Mouse (Mus musculus): ENCODE data around the gene Nkx2-5. TPM values are rescaled to one million over a fixed set of nuclear protein-coding genes. Genes with fewer than 3 reads are reported as not detected.

Gene Nkx2-5
- polyA plus RNA-seq, 1 experiment = not detected

DNA sequence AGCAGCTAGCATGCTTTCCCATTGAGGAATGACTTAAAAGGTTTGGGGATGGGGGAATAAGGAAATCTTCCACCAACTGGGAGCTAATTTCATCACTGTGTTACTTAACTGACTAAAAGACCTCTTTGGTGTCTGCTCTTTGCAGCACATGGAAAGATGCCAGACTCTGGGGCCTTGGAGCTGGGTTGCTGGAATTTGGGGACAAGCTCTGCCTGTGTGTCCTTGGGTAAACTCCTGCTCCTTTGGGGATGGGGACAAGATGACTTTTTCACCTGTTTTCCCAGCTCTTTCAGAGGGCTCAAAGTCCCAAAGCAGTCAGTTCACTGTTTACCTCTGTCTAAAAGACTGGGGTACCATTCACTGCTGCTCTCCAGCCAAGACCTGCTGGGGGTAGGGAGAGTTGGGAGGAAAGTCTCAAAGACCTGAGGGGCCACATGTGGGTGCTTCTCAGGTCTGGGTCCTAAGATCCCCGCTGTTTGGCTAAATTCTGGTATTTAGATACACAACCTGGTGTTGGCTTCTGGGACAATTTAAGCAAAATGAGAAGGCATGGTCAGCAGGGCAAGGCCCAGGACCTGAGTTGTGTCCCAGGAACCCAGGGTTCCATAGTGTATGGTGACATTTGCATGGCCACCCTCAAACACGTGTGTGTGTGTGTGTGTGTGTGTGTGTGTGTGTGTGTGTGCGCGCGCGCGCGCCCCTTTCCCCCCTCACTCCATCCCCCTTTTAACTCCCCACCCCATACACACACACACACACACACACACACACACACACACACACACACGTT, 9.6 kb downstream of the Nkx2-5 start:
- Histone ChIP-seq H3K4me3 (replicated peaks; ENCODE audit: insufficient read depth, low read depth, low read length) (no peak overlapping the region), H3K4me1 (ENCODE audit: control insufficient read depth, insufficient read depth, low read length) (no peaks in the 10 kb centered on the region; the same call in 1 of the 2 replicates), H3K27me3 (ENCODE audit: control insufficient read depth, insufficient read depth, low read length) (peaks cover 6% of the 10 kb centered on the region; the same call in 1 of the 2 replicates), H3K27ac (ENCODE audit: insufficient read depth, low read length) (no peak overlapping the region)
- 26% methylated on average over 9 of the region's 9 CpGs for WGBS
- TF ChIP-seq POLR2A (IDR thresholded peaks at IDR 0.05; ENCODE audit: borderline replicate concordance, insufficient read depth, low read length) = no peak
- TF ChIP-seq CTCF (IDR thresholded peaks at IDR 0.05; ENCODE audit: borderline replicate concordance, insufficient read depth, low read depth, low read length) = no peak
- no peak for DNase-seq

DNA sequence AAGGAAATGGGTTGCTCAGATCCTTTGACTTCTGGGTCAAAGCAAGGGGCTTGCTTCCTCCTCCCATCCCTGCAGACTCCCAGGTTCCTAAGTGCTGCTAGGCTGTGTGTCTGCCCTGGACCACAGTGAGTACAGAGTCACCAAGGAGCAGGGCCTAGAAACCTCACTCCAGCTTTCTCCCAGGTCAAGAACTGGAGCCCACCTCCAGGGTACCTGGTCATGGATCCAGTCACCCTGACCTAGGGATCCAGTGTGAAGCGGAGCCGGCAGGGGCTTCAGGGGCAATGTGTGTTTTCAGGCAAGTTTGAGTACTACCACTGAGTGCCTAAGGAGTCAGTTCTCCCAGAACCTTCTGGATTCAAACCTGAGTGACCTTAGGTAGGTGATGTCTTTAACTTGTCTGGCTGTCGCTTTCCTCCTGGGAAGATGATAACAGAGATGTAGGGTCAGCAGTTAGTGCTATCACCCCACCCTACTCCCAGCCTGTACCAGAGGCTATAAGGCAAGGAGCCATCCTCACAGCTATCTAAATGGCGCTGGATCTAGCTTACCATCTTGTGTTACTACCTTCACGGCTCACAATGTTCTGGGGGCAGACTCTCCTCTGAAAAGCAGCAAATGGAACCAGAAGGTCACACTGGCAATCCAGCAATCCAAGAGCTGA, 10.4 kb downstream of the Nkx2-5 start:
- H3K4me3 ChIP-seq (replicated peaks; ENCODE audit: insufficient read depth, low read depth, low read length) = no peak overlapping the region
- H3K4me1 ChIP-seq (ENCODE audit: control insufficient read depth, insufficient read depth, low read length) = no peaks in the 10 kb centered on the region; the same call in 1 of the 2 replicates
- WGBS = 75% methylated on average over 5 of the region's 5 CpGs
- TF ChIP-seq CTCF (IDR thresholded peaks at IDR 0.05; ENCODE audit: borderline replicate concordance, insufficient read depth, low read depth, low read length) (no peak), POLR2A (IDR thresholded peaks at IDR 0.05; ENCODE audit: borderline replicate concordance, insufficient read depth, low read length) (no peak)
- H3K27me3 ChIP-seq (ENCODE audit: control insufficient read depth, insufficient read depth, low read length) = peaks cover 6% of the 10 kb centered on the region; the same call in 1 of the 2 replicates
- H3K27ac ChIP-seq (ENCODE audit: insufficient read depth, low read length) = no peak overlapping the region
- no peak for DNase-seq

DNA sequence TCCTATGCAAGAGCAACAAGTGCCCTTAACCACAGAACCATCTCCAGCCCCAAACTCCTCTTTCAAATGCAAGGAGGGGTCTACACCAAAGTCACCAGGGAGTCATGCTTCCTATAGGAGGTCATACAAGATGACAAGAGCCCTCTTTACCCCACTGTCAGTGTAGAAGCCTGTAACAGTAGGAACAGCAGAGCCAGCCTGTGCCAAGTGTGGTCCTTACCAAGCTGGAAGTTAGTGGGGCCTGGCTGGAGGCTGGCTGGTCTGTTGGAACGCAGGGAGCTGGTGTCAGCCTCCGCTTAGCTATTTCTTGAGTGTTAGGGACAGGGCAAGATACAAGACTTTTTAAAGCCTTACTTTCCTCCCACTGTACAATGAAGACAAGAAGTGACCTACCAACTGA, 11.0 kb downstream of the Nkx2-5 start:
- H3K4me3 ChIP-seq (replicated peaks; ENCODE audit: insufficient read depth, low read depth, low read length) = no peak overlapping the region
- H3K4me1 ChIP-seq (ENCODE audit: control insufficient read depth, insufficient read depth, low read length) = no peaks in the 10 kb centered on the region; the same call in 1 of the 2 replicates
- H3K27ac ChIP-seq (ENCODE audit: insufficient read depth, low read length) = no peak overlapping the region
- DNase-seq = no peak
- peaks cover 1% of the 10 kb centered on the region; the same call in 1 of the 2 replicates for H3K27me3 ChIP-seq (ENCODE audit: control insufficient read depth, insufficient read depth, low read length)
- WGBS = 71% methylated on average over 2 of the region's 2 CpGs
- TF ChIP-seq CTCF (IDR thresholded peaks at IDR 0.05; ENCODE audit: borderline replicate concordance, insufficient read depth, low read depth, low read length) = no peak
- TF ChIP-seq POLR2A (IDR thresholded peaks at IDR 0.05; ENCODE audit: borderline replicate concordance, insufficient read depth, low read length) = no peak

DNA sequence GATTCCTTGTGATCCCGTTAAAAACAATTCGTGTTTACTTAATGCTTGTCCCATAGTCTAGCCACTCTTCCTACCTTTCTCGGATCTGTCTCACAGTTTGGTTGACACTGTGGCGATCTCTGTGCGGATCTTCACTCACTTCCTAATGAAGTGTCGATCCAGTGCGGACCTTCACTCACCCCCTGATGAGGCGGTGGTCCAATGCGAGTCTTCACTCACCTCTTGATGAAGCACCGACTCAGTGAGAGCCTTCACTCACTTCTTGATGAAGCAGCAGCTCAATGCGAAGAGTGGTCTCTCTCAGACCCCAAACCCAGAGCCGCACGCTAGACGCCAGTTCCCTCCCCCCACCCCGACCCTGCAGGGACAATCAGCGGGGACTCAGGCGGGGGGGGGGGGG, 18.7 kb downstream of the Nkx2-5 start:
- Histone ChIP-seq H3K4me1 (ENCODE audit: control insufficient read depth, insufficient read depth, low read length) (no peaks in the 10 kb centered on the region), H3K4me3 (replicated peaks; ENCODE audit: insufficient read depth, low read depth, low read length) (no peak overlapping the region), H3K27ac (ENCODE audit: insufficient read depth, low read length) (no peak overlapping the region), H3K27me3 (ENCODE audit: control insufficient read depth, insufficient read depth, low read length) (no peaks in the 10 kb centered on the region; the same call in 1 of the 2 replicates)
- WGBS = 72% methylated on average over 15 of the region's 17 CpGs
- no peak for DNase-seq
- TF ChIP-seq CTCF (IDR thresholded peaks at IDR 0.05; ENCODE audit: borderline replicate concordance, insufficient read depth, low read depth, low read length) = no peak

DNA sequence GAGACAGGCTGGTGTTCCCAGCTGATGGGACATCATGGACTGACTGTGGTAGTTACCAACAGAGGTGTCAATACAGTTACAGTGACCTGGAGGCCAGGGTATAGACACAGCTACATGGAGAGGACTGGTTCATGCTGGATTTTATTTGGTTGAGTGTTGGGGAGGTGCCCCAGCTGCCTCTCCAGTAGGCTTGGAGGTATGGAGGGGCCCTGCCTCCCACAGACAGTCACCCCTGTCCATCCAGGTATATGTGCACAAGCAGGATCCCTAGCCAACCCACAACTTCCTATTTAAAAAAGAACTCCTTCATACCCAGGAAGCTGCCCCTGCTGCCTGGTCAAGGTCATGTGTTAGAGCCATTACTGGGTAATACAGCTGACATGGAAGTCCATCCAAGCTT, 27.0 kb downstream of the Nkx2-5 start:
- Histone ChIP-seq H3K27me3 (ENCODE audit: control insufficient read depth, insufficient read depth, low read length) (no peaks in the 10 kb centered on the region; the same call in 1 of the 2 replicates), H3K4me1 (ENCODE audit: control insufficient read depth, insufficient read depth, low read length) (no peaks in the 10 kb centered on the region), H3K27ac (ENCODE audit: insufficient read depth, low read length) (no peak overlapping the region), H3K4me3 (replicated peaks; ENCODE audit: insufficient read depth, low read depth, low read length) (no peak overlapping the region)
- TF ChIP-seq CTCF (IDR thresholded peaks at IDR 0.05; ENCODE audit: borderline replicate concordance, insufficient read depth, low read depth, low read length) = no peak
- TF ChIP-seq POLR2A (IDR thresholded peaks at IDR 0.05; ENCODE audit: borderline replicate concordance, insufficient read depth, low read length) = no peak
- DNase-seq = no peak

DNA sequence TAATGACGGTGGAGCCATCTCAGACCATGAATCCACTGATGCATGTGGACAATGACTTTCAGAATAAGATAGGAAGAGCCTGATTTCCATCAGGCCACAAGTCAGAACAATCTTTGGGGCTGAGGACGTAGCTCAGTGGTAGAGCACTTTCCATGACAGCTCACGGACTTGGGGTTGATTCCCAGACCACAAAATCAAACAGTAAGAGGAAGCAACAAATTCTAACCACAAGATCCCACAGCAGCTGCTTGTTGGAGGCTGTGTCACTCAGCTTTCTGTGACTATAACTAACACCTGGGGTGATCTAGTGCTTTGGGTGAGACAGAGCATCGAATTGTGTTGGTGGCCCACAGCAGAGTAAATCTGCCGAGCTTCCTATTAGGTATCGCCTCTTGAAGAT, 28.0 kb downstream of the Nkx2-5 start:
- WGBS = 85% methylated on average over 6 of the region's 6 CpGs
- DNase-seq = no peak
- H3K4me1 ChIP-seq (ENCODE audit: control insufficient read depth, insufficient read depth, low read length) = no peaks in the 10 kb centered on the region

DNA sequence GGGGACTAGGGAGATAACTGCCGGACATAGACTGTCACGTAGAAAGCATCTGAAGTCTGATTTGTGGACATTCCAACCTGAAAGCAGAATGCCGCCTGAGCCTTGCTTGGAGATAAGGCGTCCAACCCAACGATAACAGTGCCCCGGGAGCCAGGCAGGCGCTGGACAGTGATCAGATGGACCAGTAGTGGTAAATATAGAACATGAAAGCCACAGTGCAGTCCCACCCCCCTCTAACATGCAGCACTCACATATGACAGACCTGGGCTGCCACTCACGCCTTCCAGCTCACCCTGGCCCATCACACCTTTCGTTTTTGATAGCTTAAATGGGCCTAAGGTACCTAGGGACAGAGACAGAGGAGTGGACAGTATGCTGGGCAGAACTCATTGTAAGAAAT, 31.3 kb downstream of the Nkx2-5 start:
- no peak overlapping the region for H3K27ac ChIP-seq (ENCODE audit: insufficient read depth, low read length)
- 83% methylated on average over 9 of the region's 9 CpGs for WGBS
- no peak for TF ChIP-seq POLR2A (IDR thresholded peaks at IDR 0.05; ENCODE audit: borderline replicate concordance, insufficient read depth, low read length)
- TF ChIP-seq CTCF (IDR thresholded peaks at IDR 0.05; ENCODE audit: borderline replicate concordance, insufficient read depth, low read depth, low read length) = no peak
- H3K4me3 ChIP-seq (replicated peaks; ENCODE audit: insufficient read depth, low read depth, low read length) = no peak overlapping the region
- no peaks in the 10 kb centered on the region for H3K27me3 ChIP-seq (ENCODE audit: control insufficient read depth, insufficient read depth, low read length)
- no peak for DNase-seq
- no peaks in the 10 kb centered on the region for H3K4me1 ChIP-seq (ENCODE audit: control insufficient read depth, insufficient read depth, low read length)

More for the DNA sequence above, 28.0 kb downstream of the Nkx2-5 start:
- H3K4me3 ChIP-seq (replicated peaks; ENCODE audit: insufficient read depth, low read depth, low read length) = no peak overlapping the region
- H3K27me3 ChIP-seq (ENCODE audit: control insufficient read depth, insufficient read depth, low read length) = no peaks in the 10 kb centered on the region; the same call in 1 of the 2 replicates
- no peak overlapping the region for H3K27ac ChIP-seq (ENCODE audit: insufficient read depth, low read length)
- no peak for TF ChIP-seq POLR2A (IDR thresholded peaks at IDR 0.05; ENCODE audit: borderline replicate concordance, insufficient read depth, low read length)

DNA sequence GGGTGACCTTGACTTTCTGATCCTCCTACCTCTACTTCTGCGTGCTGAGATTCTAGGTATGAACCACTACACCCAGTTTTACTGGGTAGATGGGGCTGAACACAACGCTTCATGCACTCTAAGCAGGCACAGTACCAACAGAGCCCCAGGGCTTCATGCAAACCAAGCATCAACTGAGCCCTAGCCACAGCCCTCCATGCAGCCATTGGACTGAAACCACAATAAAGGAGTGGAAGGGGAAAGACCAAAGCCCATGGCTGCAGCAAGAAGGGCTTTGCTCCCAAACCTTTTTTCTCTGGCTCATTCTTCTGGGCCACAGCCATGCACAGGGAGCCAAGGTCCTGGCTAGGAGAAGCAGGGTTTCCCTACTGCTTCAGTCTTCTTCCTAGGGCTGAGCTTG, 32.2 kb downstream of the Nkx2-5 start:
- no peak overlapping the region for H3K4me3 ChIP-seq (replicated peaks; ENCODE audit: insufficient read depth, low read depth, low read length)

More for the DNA sequence above, 32.2 kb downstream of the Nkx2-5 start:
- Histone ChIP-seq H3K27me3 (ENCODE audit: control insufficient read depth, insufficient read depth, low read length) (no peaks in the 10 kb centered on the region), H3K27ac (ENCODE audit: insufficient read depth, low read length) (no peak overlapping the region), H3K4me1 (ENCODE audit: control insufficient read depth, insufficient read depth, low read length) (no peaks in the 10 kb centered on the region)
- no peak for DNase-seq
- TF ChIP-seq POLR2A (IDR thresholded peaks at IDR 0.05; ENCODE audit: borderline replicate concordance, insufficient read depth, low read length) = no peak
- TF ChIP-seq CTCF (IDR thresholded peaks at IDR 0.05; ENCODE audit: borderline replicate concordance, insufficient read depth, low read depth, low read length) = no peak
- 71% methylated on average over 2 of the region's 2 CpGs for WGBS

Measured in cerebellum, adult 2 months (tissue).